19 mouse cellular contexts compared by ENCODE assay signal in the genomic region with DNA sequence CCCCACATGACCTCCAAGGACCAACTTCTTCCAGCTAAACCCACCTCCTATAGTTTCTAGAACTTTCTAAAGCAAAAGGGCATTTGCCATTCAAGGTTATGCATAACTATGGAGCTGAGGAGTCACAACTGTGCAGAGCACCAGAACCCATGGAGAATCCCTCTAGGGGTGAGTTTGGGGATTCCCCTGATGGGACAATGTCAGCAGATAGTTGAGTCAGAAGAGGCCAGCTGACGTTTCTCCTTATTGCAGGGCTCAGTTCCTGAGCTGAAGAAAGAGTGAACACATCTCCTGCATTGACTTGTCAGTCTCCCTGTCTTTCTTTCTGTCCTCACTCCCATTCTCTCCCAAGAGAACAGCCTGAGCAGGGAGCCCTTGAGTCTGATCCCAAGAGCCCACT. TPM values are rescaled to one million over a fixed set of nuclear protein-coding genes. Genes with fewer than 3 reads are reported as not detected.
"Had no signal": no experiment of that assay in that cellular context is flagged by ENCODE, and none has a peak within 500 bp of the region (broad histone marks: within the 10 kb centered on the region; RNA-seq: fewer than 3 reads in every experiment).

No protein-coding gene starts in this region.

- DNase-seq: kidney, adult 8-10 months; kidney, postnatal 36 days; layer of hippocampus, adult 9-11 months; layer of hippocampus, postnatal 36 days; left cerebral cortex, postnatal 4 days; lung, embryonic 14.5 days; lung, postnatal 10 days; lung, postnatal 4 days; right cerebral cortex, postnatal 4 days; spleen, adult 18-20 months; thymus, adult 18-20 months; thymus, postnatal 14 days had no signal

- H3K4me1 ChIP-seq: limb, embryonic 13.5 days; midbrain, embryonic 13.5 days; neural tube, embryonic 12.5 days had no signal

- H3K4me3 ChIP-seq: limb, embryonic 13.5 days; liver, embryonic 15.5 days; midbrain, embryonic 13.5 days; neural tube, embryonic 12.5 days had no signal

- H3K27ac ChIP-seq: kidney, postnatal 0 days; limb, embryonic 13.5 days; liver, embryonic 15.5 days; midbrain, embryonic 13.5 days; neural tube, embryonic 12.5 days had no signal

- H3K27me3 ChIP-seq: limb, embryonic 13.5 days; liver, embryonic 15.5 days; midbrain, embryonic 13.5 days; neural tube, embryonic 12.5 days had no signal

- H3K4me2 ChIP-seq: limb, embryonic 13.5 days; liver, embryonic 15.5 days; lung, embryonic 14.5 days; midbrain, embryonic 13.5 days; neural tube, embryonic 12.5 days had no signal

- H3K9me3 ChIP-seq: limb, embryonic 13.5 days; liver, embryonic 15.5 days; midbrain, embryonic 13.5 days; neural tube, embryonic 12.5 days had no signal

- ATAC-seq: intestine, postnatal 0 days; midbrain, embryonic 13.5 days had no signal

- H3K9ac ChIP-seq: limb, embryonic 13.5 days; liver, embryonic 15.5 days; lung, embryonic 14.5 days; midbrain, embryonic 13.5 days; neural tube, embryonic 12.5 days had no signal

RNA-seq across cellular contexts. Expression of a gene that starts 50.8 kb away (rescaled TPM):
- total RNA-seq: liver, adult 2 months had no signal
